Mouse (Mus musculus) CD4-positive helper T cell, adult 2 months (primary cell): ENCODE data around the gene Ppp4r4.
"Not testable (repeated sequence)": the region's sequence is repeated elsewhere in the genome, so short reads cannot be mapped to it uniquely, and the experiment has no call there.

Source experiments
- DNase-seq: peaks from one replicate; pipeline ENCODE4 v3.0.0-alpha.2; 2012; ENCODE audit warnings: low read depth, missing footprints, low spot score

Gene Ppp4r4

DNA sequence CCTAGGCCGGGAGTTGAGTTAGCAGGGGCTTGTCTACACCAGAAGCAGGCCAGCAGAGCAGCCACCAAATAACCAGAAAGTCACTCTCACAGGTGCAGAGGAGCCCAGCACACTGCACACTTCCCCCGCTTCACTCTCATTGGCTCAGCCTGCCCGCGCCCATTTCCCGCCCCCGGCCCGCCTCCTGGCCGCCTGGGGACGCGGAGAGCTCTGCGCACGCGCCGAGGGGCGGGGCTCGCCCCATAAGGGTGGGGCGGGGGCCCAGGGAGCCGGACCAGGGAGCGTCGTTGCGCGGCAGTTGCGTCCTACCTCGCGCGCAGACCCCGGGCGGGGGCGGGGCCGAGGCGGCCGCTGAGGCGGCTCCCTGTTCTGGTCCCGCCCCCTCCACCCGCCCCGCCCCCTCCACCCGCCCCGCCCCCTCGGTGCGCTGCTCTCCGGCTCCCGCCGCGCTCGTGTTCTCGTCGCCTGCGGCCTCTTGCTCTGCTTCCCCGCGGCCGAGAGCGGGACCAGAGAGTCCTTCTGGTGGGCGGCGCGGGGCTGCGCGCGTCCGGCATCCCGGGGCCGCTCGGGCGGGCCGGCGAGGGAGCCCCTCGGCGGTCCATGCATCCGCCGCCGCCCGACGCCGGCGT, at the start of gene Ppp4r4:
Gene Ppp4r4 (plus strand): TSS at position 264 of the 629 bp plus-strand sequence.
- peak; percentile 94 for DNase-seq

DNA sequence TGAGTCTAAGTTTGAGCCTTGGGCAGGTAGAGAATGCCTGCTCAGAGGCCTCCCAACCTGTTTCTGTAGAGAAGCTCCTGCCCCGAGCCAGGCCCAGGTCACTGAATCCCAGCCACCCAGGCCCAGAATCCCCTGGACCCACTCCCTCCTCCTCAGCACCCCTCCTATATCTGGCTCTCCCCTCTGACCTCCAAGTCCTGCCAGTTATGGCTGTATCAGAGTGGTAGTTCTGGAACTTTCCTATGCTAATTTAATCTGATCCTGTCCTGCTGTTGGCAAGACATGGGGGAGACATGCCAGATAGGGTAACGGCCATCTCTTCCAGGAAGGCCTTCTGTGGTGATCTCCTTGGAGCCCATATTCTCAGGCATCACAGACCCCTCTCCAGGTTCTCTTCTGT, 49.3 kb upstream of the Ppp4r4 start:
- no peak for DNase-seq

DNA sequence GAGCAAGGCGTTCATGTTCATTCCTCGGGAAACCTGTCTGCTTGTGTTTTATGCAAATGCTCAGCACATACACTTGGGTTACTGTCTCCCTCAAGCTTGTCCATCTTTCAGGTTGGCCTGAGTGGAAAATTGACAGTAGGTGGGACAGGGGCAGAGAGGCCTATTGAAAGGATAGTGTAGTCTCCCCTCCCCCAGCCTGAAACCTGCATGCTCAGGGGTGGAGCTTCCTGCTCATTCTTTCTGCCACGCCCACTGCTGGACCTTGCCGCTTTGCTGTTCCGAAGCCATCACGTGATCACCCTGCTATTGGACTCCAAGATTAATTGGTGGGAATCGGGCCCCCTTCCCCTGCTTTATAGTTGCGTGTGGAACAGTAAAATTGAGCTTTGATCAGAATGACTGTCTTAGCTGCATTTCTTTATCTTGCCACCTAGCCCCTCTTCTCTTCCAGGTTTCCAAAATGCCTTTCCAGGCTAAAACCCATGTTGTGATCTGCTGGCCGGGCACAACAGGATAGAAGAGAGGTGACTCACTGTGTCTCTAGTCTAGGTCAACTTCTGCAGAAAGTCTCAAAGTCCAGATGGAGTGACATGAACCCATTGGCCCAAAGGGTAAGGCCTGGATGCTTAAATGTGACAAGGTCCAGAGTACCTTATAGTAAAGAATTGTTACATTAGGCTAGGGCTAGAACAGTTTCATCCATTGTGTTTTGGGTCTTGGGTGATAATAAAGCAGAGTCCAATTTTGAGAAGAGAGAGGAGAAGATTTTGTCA, 47.7 kb upstream of the Ppp4r4 start:
- not testable (repeated sequence) for DNase-seq

DNA sequence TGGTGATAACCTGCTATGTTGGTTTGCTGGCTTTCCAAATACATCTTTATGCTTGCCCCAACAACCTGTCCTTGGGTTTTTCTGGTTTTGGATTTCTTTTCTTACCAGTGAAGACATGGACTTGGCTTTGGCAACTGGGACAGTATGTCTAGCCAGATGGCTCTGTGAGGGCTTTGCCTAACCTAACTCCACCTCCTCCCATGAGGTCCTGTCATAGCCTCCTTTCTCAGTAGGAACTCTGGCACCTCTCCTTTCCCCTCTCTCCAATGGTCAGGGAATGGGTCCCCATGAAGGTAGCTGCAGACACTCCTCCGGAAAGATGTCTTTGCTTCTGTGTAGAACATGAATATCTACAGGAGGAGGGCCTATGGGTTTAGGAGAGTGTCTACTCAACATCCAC, 45.4 kb upstream of the Ppp4r4 start:
- DNase-seq: no peak

DNA sequence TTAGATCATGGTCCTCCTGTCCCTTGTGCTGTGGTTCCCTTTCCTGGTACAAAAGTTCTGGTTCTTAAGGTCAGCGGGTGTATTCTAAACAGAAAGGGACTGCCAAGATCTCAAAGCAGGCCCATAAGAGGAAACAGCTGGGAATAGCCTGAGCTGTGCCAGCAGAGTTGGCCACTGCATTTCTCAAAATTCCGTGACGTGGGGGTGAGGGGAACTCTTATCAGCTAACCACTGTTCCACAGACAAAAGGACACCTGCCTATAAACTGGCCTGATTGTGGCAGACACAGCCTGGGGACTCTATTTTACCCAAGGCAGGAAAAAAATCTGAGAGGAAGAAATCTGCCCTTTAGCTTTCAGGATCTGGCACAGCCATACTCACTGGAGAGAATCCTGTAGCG, 44.8 kb upstream of the Ppp4r4 start:
- DNase-seq: no peak

DNA sequence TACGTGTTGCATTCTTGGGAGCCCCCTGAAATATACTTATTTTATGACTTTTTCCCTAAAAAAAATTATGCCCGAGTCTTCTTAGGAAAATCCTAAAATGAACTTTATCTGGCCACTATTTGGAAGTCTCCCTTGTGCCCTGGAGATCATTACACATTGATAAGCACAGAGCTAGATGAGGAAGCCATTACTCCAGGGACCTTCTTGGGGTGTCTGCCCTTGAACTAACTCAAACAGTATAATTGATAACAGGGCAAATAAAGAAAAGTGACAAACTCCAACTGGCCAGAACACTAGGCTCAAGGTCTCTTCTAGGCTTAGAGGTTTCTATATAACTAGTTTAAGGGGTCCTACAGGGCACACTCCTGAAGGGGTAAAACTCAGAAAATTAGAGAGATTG, 44.3 kb upstream of the Ppp4r4 start:
- DNase-seq: no peak

DNA sequence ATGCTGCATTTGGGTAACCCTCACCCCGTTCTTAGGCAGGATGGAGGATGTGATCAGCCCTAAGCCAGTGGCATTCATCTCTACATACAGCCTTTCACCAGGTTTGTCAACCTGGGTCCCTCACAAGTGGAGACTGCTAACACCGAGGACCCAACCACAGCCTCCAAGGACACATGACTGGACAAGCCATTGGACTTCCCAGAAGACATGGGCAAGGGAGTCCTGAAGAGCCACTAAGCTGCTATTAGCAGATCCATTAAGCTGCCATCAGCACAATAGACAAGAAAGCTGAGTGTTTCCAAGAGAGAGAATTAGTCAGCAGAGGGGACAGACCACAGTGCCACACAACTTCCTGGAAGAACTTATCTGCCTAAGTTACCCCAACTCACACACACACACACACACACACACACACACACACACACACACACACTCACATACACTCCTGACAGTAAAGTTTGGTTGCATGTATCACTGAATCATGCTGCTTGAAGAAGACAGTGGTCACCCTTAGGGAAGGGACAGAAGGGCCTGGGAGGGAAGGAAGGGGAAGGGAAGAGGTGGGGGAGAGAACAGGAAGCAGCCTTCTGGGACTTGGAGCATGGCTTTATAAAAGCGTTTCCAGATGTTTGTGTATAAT, 40.9 kb upstream of the Ppp4r4 start:
- DNase-seq: peak; percentile 47

DNA sequence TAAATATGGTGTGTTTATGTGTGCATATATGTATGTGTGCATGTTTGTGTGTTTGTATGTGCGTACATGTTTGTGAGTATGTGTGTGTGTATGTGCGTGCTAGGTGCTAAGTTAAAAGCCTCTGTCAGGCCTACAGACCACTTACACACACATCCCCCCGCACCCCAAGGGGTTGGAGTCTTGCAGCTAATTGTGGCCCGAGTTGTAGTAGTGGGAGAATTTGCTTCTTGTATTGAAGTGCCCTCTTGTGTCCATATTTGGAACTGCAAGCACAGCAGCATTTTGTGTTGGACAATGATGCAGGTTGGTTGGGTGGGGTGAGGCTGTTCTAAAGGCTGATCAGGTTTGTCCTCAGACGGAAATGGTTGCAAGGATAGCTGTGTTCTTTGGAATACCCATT, 39.3 kb upstream of the Ppp4r4 start:
- DNase-seq: peak; percentile 85

DNA sequence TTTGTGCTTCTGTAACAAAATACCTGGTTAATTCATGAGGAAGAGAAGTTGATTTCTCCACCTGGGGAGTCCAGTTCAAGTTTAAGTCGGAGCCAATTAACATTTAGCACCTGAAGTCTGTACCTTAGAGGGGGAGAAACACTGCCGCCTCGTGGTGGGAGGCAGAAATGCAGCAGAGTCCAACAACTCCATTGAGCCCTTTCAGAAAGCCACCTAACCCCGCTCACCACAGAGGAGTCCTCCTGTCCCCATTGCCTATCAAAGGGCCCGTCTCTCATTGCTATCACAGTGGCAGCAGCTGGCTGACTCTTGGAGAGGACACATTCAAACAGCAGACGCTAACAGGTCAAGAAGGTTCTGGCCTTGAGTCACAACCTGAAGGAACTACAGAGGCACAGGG, 37.6 kb upstream of the Ppp4r4 start:
- DNase-seq: peak; percentile 72

DNA sequence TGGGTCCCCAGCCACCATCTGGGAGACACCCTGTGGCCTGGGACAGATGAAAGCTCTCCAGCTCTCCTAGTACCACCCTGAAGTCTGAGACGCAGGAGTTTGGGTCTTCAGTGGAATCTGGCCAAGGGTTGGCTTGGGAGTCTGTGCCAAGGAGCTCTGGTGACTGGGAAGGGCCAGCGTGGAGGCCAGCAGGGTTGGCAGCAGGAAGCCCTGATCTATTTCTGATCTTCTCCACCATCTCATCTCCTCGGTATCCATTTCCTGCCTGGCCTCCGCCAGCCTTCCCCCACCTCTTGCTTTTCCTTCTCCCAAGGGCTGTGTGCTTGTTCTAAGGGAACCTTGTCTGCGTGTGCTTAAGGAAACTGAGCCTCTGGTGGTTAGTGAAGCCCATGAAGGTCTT, 33.3 kb upstream of the Ppp4r4 start:
- DNase-seq: no peak

DNA sequence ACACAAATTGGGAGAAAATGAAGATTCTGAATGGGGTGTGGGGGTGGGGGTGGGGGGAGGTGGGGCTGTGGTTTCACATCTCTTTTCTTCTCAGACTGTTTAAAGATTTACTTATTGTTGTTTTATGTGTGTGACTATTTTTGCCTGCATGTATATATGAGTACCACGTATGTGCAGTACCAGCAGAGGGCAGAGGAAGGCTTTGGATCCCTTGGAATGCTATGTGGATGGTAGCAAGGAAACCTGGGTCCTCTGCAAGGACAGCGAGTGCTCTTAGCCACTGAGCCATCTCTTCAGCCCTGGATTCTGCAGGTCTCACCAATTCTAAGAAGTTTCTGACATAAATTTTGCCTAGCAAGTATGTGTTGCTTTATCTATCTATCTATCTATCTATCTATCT, 32.8 kb upstream of the Ppp4r4 start:
- no peak for DNase-seq

DNA sequence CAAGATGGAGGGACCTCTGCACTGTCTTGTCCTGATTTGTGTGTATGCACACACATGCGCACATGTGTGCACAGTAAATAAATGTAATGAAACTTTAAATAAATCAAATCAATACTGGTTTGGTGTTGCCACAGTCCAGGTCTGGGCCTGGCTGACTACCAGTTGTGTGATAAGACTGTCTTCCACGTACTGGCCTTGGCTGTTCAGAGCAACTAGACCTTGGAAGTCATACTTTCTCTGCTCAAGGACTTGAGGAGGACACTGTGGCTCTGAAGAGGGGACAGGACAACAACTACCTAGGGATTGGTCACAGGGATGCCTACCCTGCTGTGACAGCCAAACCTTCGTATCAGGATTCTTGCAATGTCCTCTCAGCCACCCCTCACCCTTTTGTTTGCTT, 28.8 kb upstream of the Ppp4r4 start:
- DNase-seq: no peak

DNA sequence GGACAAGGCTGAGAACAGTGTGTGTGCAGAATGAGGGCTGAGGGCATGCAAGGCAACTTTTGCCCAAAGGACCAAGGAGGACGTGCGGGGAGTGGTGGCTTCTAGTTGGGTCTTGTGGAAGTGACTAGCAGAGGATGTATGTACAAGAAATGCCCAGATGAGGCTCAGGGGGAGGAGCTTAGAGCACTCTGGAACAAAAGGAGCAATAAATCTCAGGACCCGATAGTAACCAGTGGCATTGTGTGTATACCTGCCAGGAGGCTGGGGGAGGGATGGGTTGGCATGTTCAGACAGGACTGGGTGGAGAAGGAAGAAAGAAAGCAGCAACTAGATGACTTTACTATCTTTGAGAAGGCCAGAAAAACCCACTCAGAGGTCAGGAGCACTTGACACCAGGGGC, 27.7 kb upstream of the Ppp4r4 start:
- DNase-seq: no peak

DNA sequence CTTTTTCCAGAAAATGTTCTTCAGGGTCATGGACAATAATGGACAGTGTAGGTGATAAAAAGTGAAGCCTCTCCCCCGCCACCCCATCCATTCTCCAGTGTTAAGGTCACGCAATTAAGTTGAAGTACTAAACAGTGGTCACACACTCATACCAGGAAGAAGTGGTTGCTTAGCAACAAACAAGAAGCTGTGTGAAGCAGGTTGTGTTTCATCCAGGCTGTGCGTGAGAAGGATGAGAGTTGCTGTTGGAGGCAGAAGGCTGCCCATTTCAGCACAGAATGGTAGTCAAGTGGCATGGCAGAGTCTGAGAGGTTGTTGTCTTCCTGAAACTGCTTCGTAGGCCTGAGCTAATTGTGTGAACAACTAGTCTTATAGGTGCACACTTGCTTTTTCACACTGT, 23.7 kb upstream of the Ppp4r4 start:
- no peak for DNase-seq

DNA sequence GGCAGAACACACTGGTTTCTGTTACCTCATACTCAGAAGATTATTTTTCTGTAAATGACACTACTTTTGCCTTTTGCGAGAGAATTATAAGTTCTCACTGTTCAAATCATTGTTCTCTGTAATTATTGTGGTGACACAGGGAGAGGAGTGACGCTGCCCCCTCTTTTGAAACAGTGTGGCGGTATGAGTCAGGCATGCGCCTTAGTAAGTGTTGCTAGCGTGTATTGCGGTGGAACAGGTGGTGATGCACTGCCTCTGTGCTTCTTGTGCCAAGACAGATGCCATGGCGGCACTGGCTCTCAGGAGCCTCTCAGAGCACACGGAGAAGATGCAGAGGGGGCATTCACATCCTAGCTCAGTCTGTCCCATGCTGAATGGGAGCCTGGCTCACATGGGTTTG, 22.2 kb upstream of the Ppp4r4 start:
- DNase-seq: no peak

DNA sequence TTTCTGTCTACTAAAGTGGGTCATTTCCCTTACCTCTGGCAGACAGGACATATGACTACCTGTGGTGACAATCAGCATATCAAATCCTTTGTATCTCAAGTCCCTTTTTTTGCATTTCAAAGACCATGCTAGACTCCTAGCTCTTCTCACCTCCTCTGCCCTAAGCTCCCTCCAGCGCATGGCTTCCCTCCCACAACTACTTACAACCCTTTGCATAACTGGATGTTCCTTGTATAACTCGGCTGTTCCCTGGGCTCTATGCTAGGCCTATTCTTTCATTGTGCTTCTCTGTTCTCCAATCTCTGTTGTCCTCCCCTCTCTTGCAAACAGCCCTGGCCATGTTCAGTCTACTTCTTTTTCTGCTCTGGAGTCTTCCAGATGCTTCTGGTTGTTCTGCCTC, 20.5 kb upstream of the Ppp4r4 start:
- no peak for DNase-seq

DNA sequence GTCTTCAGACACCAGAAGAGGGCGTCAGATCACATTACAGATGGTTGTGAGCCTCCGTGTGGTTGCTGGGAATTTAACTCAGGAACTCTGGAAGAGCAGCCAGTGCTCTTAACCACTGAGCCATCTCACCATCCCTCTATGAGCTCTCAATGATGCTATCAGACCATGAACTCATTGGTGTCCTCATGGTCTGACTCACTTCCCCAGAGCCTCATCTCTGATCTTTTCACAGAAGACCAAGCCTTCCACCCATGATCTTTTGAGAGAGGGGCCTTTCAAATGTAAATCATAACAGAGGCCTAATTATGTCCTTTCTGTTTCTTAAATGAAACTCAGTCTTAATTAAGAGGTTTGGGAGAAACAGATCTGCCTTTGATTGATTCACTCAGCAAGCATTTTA, 19.0 kb upstream of the Ppp4r4 start:
- no peak for DNase-seq

DNA sequence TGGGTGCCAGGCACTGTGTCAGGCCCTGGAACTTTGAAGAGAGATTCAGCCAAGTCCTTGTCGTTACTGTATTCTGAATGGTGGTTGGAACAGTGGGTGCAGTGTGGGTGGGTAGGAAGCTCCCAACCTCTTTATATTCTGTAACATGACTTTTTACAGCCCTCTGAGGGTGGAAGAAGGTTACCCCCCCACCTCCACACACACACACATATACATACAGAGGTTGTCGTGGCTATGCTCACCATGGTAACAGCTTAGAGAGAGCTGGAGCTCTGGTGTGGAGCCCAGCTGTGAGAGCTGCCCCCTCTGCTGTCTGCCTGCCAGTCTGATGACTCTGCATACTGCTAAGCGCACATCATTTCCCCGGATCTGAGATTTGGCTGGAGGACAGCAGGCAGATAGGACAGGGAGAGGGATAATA, 18.6 kb upstream of the Ppp4r4 start:
- no peak for DNase-seq

DNA sequence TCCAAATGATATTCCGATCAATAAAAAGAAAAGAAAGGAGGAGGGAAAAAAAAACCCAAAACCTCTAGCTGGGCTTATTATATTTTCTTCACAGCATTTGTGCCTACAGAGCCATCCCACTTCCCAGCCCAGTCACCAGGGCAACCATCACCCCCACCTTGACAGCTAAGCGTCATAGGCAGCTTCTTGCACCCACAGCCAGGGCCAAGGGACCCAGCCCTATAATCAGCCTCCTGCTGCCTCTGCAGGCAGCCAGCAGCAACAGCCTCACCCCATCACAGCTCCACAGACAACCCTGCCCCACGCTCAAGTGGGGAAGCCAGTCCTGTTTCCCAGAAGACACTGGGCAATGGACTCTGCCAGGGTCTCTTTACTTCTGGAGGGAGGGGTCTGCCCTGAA, 17.7 kb upstream of the Ppp4r4 start:
- DNase-seq: no peak

DNA sequence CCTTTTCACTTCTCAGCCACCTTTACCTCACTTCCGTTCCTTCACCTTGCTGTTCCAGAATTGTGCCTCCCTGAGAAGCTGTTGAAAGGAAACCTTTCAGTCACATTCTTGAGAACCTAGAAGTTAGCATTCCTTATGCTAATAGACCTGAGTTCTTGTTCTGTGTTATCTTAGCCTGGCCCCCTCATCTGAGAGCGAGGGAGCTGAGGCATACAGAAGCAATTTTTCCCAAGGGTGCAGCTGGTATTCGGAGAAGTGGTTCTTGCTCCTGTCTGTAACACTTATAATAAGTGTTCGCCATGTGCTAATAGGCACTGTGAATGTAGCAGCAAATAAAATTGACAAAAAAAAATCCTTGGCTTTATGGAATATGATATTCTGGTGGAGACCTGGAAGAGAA, 16.4 kb upstream of the Ppp4r4 start:
- DNase-seq: no peak

DNA sequence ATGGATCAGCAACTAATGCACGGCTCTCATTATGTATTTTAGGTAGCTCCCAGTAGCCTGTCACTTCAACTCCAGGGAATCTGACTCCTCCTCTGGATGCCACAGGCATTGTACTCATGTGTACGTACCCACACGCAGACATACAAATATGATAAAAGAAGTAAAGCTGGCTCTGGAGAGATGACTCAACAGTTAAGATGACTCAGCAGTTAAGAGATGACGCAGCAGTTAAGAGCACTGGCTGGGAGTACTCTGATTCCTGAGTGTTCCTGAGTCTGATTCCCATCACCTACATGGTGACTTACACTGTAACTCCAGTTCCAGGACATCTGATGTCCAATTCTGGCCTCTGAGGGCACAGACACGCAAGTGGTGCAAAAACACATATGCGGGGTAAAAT, 13.4 kb upstream of the Ppp4r4 start:
- no peak for DNase-seq

DNA sequence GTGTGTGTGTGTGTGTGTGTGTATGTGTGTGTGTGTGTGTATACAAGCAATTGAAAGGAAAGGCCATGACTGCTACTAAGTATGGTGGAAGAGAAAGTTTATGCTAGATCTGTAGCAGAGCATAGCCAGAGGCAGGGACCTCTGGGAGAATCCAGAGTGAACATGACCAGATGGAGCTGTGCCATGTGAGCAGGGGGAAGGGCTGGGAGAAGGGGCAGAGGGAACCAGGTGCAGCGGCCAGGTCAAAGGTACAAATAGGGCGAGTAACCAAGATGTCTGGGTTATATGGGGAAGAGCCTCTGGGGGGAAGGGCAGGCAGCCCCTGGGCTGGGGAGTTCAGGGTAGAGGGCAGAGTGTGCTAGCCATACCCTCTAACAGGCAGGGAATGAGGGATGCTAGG, 1.5 kb upstream of the Ppp4r4 start:
- no peak for DNase-seq
